Mouse (Mus musculus): ENCODE measurements around the gene Rrm1. TPM values are rescaled to one million over a fixed set of nuclear protein-coding genes. Genes with fewer than 3 reads are reported as not detected.

Rrm1 gene
- polyA plus RNA-seq, 2 experiments from 2014 or later, result 82.6 to 87.8 TPM

Other genes with a start within 250 kb of the Rrm1 start
- gene Nup98, start 231.5 kb upstream of the Rrm1 start, polyA plus RNA-seq (2017; shearing (Covaris generic)), result 10 to 100 TPM; 33.8 to 33.9 TPM
- 10 to 100 TPM; 47.6 to 62.3 TPM for gene Pgap2, start 231.5 kb upstream of the Rrm1 start, polyA plus RNA-seq (2017; shearing (Covaris generic))
- 100 to 1,000 TPM; 179 to 195 TPM for gene Rhog, start 185.6 kb upstream of the Rrm1 start, polyA plus RNA-seq (2017; shearing (Covaris generic))
- gene Stim1, start 173.9 kb upstream of the Rrm1 start, polyA plus RNA-seq (2017; shearing (Covaris generic)), result 10 to 100 TPM; 39.4 to 46.8 TPM
- gene Olfr543, start 40.0 kb downstream of the Rrm1 start, polyA plus RNA-seq (2017; shearing (Covaris generic)), result under 1 TPM in 1 of 2 experiments, not detected in 1; 0.29 TPM
- under 1 TPM in 1 of 2 experiments, not detected in 1; 0.17 TPM for gene Olfr544, start 46.6 kb downstream of the Rrm1 start, polyA plus RNA-seq (2017; shearing (Covaris generic))
- gene Olfr545, start 57.9 kb downstream of the Rrm1 start, polyA plus RNA-seq (2017; shearing (Covaris generic)), result not detected
- not detected for gene Olfr547, start 93.1 kb downstream of the Rrm1 start, polyA plus RNA-seq (2017; shearing (Covaris generic))
- not detected for gene Olfr548-ps1, start 99.2 kb downstream of the Rrm1 start, polyA plus RNA-seq (2017; shearing (Covaris generic))
- not detected for gene Olfr549, start 108.2 kb downstream of the Rrm1 start, polyA plus RNA-seq (2017; shearing (Covaris generic))
- gene Trim21, start 123.8 kb downstream of the Rrm1 start, polyA plus RNA-seq (2017; shearing (Covaris generic)), result 10 to 100 TPM in 1 of 2 experiments, 1 to 10 TPM in 1; 9.7 to 10.3 TPM
- under 1 TPM in 1 of 2 experiments, not detected in 1; 0.11 TPM for gene Olfr550, start 129.7 kb downstream of the Rrm1 start, polyA plus RNA-seq (2017; shearing (Covaris generic))
- under 1 TPM in 1 of 2 experiments, not detected in 1; 0.08 TPM for gene Olfr551, start 150.2 kb downstream of the Rrm1 start, polyA plus RNA-seq (2017; shearing (Covaris generic))
- not detected for gene Olfr552, start 156.1 kb downstream of the Rrm1 start, polyA plus RNA-seq (2017; shearing (Covaris generic))
- not detected for gene Olfr553, start 176.5 kb downstream of the Rrm1 start, polyA plus RNA-seq (2017; shearing (Covaris generic))
- gene Olfr554, start 196.7 kb downstream of the Rrm1 start, polyA plus RNA-seq (2017; shearing (Covaris generic)), result not detected
- gene Olfr555, start 217.1 kb downstream of the Rrm1 start, polyA plus RNA-seq (2017; shearing (Covaris generic)), result not detected
- gene Olfr556, start 223.2 kb downstream of the Rrm1 start, polyA plus RNA-seq (2017; shearing (Covaris generic)), result under 1 TPM in 1 of 2 experiments, not detected in 1; 0.12 TPM
- 1 to 10 TPM; 9.2 to 9.3 TPM for gene Trim68, start 245.6 kb downstream of the Rrm1 start, polyA plus RNA-seq (2017; shearing (Covaris generic))